In the genomic region with DNA sequence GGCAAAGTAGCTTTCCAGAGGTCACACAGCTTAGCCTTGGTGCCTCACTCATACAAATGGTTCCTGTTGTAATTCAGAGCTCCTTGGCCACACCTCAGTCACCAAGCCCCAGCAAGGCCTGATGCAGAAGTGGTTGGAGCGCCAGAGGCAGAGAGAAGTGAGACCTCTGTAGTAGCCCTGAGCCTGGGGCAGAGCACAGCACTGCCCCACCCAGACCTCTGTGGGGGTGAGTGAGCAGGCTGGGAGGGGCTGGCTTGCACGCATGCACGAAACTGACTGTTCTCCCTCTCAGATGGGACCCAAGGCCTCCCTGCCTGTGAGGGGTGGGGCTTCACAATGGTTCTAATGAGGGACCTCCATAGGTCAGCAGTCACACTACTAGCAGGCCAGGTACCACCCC, we compare ENCODE assay signal across 8 mouse cellular contexts.
DNase-seq lines count a peak whose midpoint lies in the region; ATAC-seq lines count a peak whose summit lies in the region.

No protein-coding gene starts in this region.

- H3K27ac ChIP-seq in kidney, embryonic 16.5 days (ENCODE audit: low read length) = peak overlapping the region; percentile 93
- H3K27ac ChIP-seq in brown adipose tissue, adult 24 weeks (replicated peaks; ENCODE audit: low read depth, low read length) = peak overlapping the region; percentile 86
- peak overlapping the region; percentile 83 for H3K27ac ChIP-seq in limb, embryonic 13.5 days
- no peak overlapping the region for H3K27ac ChIP-seq in neural tube, embryonic 12.5 days

- WGBS in kidney, embryonic 16.5 days = 51% methylated on average over 3 of the region's 3 CpGs
- 56% methylated on average over 3 of the region's 3 CpGs for WGBS in limb, embryonic 13.5 days
- WGBS in neural tube, embryonic 12.5 days = 74% methylated on average over 3 of the region's 3 CpGs

- H3K9me3 ChIP-seq in kidney, embryonic 16.5 days (ENCODE audit: low read length) = no peaks in the 10 kb centered on the region
- no peaks in the 10 kb centered on the region for H3K9me3 ChIP-seq in limb, embryonic 13.5 days
- H3K9me3 ChIP-seq in neural tube, embryonic 12.5 days = no peaks in the 10 kb centered on the region

- no peak for DNase-seq in kidney, postnatal 4 days
- no peak for DNase-seq in MN1 (ENCODE audit: low spot score)
- no peak for DNase-seq in right cerebral cortex, postnatal 10 days (ENCODE audit: low spot score in 2 of 2)

- no peak overlapping the region for H3K9ac ChIP-seq in kidney, embryonic 16.5 days (replicated peaks; ENCODE audit: low read length)
- H3K9ac ChIP-seq in limb, embryonic 13.5 days = no peak overlapping the region
- H3K9ac ChIP-seq in neural tube, embryonic 12.5 days = no peak overlapping the region

- no peak for ATAC-seq in kidney, embryonic 16.5 days (ENCODE audit: low FRiP score, low TSS enrichment)
- no peak for ATAC-seq in limb, embryonic 13.5 days (ENCODE audit: low FRiP score, low read depth)
- ATAC-seq in neural tube, embryonic 12.5 days (ENCODE audit: low FRiP score, low read depth) = no peak
- ATAC-seq in frontal cortex, adult (ENCODE audit: low TSS enrichment) = no peak

- no peak overlapping the region for H3K4me2 ChIP-seq in kidney, embryonic 16.5 days (replicated peaks; ENCODE audit: low read depth, low read length)
- peak overlapping the region; percentile 45; the same call in 1 of the 2 replicates for H3K4me2 ChIP-seq in limb, embryonic 13.5 days (replicated peaks)
- H3K4me2 ChIP-seq in neural tube, embryonic 12.5 days (replicated peaks) = peak overlapping the region; percentile 24; the same call in 1 of the 2 replicates

- no peaks in the 10 kb centered on the region for H3K27me3 ChIP-seq in kidney, embryonic 16.5 days (ENCODE audit: insufficient read depth, low read length)
- H3K27me3 ChIP-seq in limb, embryonic 13.5 days = no peaks in the 10 kb centered on the region
- no peaks in the 10 kb centered on the region for H3K27me3 ChIP-seq in neural tube, embryonic 12.5 days (replicated peaks)

- H3K4me1 ChIP-seq in kidney, embryonic 16.5 days (ENCODE audit: insufficient read depth, low read length) = peaks cover 74% of the 10 kb centered on the region
- H3K4me1 ChIP-seq in brown adipose tissue, adult 24 weeks (ENCODE audit: control insufficient read depth, insufficient read depth, insufficient read length, low read length) = peaks cover 77% of the 10 kb centered on the region
- H3K4me1 ChIP-seq in limb, embryonic 13.5 days = peaks cover 97% of the 10 kb centered on the region
- H3K4me1 ChIP-seq in neural tube, embryonic 12.5 days = peaks cover 63% of the 10 kb centered on the region

- no peak overlapping the region for H3K4me3 ChIP-seq in kidney, embryonic 16.5 days (ENCODE audit: low read length)
- no peak overlapping the region for H3K4me3 ChIP-seq in brown adipose tissue, adult 24 weeks (ENCODE audit: insufficient read depth, low read depth, low read length)
- H3K4me3 ChIP-seq in limb, embryonic 13.5 days = no peak overlapping the region
- no peak overlapping the region for H3K4me3 ChIP-seq in neural tube, embryonic 12.5 days

- no peaks in the 10 kb centered on the region for H3K36me3 ChIP-seq in kidney, embryonic 16.5 days (ENCODE audit: insufficient read depth, low read length)
- H3K36me3 ChIP-seq in limb, embryonic 13.5 days = no peaks in the 10 kb centered on the region
- H3K36me3 ChIP-seq in neural tube, embryonic 12.5 days = no peaks in the 10 kb centered on the region
